8 mouse cellular contexts compared by ENCODE assay signal in genomic region chr9:122865697-122866166, GRCm38 (mm10). TPM values are rescaled to one million over a fixed set of nuclear protein-coding genes. Genes with fewer than 3 reads are reported as not detected.
DNase-seq lines count a peak whose midpoint lies in the region; ATAC-seq lines count a peak whose summit lies in the region.

TSS of gene Zfp445 (minus strand) at chr9:122866006.

- peak within 1 kb of the TSS; percentile 81 for H3K27ac ChIP-seq in hindbrain, embryonic 12.5 days

- peak; percentile 92 for ATAC-seq in hindbrain, embryonic 12.5 days (ENCODE audit: low FRiP score)

- WGBS in hindbrain, embryonic 12.5 days: 2% methylated on average over 34 of the region's 34 CpGs

- H3K9ac ChIP-seq in hindbrain, embryonic 12.5 days: peak within 1 kb of the TSS; percentile 86

- peak; percentile 88 for DNase-seq in NIH3T3 (ENCODE audit: low read depth)
- peak; percentile 86 to 87 for DNase-seq in cerebellum, postnatal 10 days
- DNase-seq in frontal cortex, postnatal 10 days (ENCODE audit: low spot score in 2 of 2): peak; percentile 55 to 68
- DNase-seq in layer of hippocampus, postnatal 14 days (ENCODE audit: low spot score in 2 of 2): peak; percentile 78 to 79
- peak; percentile 81 for DNase-seq in lung, postnatal 14 days
- peak; percentile 68 for DNase-seq in retina, adult 2 months (ENCODE audit: low read depth, low spot score)
- DNase-seq in thymus, postnatal 36 days: peak; percentile 76 to 83

- peak within 1 kb of the TSS; percentile 67 for H3K4me2 ChIP-seq in hindbrain, embryonic 12.5 days (replicated peaks)

- H3K9me3 ChIP-seq in hindbrain, embryonic 12.5 days (replicated peaks): 0 out of 2 replicates have a peak, but pooled peaks cover 8% of the 10 kb centered on the region

- peak within 1 kb of the TSS; percentile 85 for H3K4me3 ChIP-seq in hindbrain, embryonic 12.5 days

- H3K27me3 ChIP-seq in hindbrain, embryonic 12.5 days: no peaks in the 10 kb centered on the region

- H3K4me1 ChIP-seq in hindbrain, embryonic 12.5 days: peaks cover 13% of the 10 kb centered on the region

- H3K36me3 ChIP-seq in hindbrain, embryonic 12.5 days: peaks cover 20% of the 10 kb centered on the region

RNA-seq across cellular contexts. Expression of gene Zfp445, which starts in this region (rescaled TPM):
- 115 and 120 TPM in 2 replicates for polyA plus RNA-seq in hindbrain, embryonic 12.5 days (2016; fragmentation: Nextera tagmentation; extraction: Ambion mirVana)
- total RNA-seq in layer of hippocampus, postnatal 14 days (2021): 100 to 1,000 TPM; 155 to 177 TPM

Comparison
In these comparisons a context has a peak if more than half of its experiments do, and no peak if none do; other contexts are left out.
1. Peak in every context shown above with its lines: DNase-seq, ATAC-seq, H3K4me3 ChIP-seq and H3K27ac ChIP-seq.